Mouse (Mus musculus) bone marrow, adult 2 months (tissue): Measurements from ENCODE around the gene Cldn24. TPM values are rescaled to one million over a fixed set of nuclear protein-coding genes. Genes with fewer than 3 reads are reported as not detected.

Experiments
- H3K27ac ChIP-seq: fragments of 200-500 bp; 2 replicates; pipeline ENCODE4 v1.5.1; 2012; ENCODE audit warnings: low read depth, mild to moderate bottlenecking, control low read depth, inconsistent platforms, low read length; ENCODE audit not compliant: control insufficient read depth, poor library complexity, insufficient read depth
- H3K4me1 ChIP-seq: fragments of 200-500 bp; 2 replicates; pipeline ENCODE4 v1.6.1; 2011; ENCODE audit warnings: low read length; ENCODE audit not compliant: control insufficient read depth, insufficient read depth
- H3K4me3 ChIP-seq: fragments of 200-500 bp; replicated peaks from 2 replicates; pipeline ENCODE3; 2011; ENCODE audit warnings: mild to moderate bottlenecking, low read depth, low read length, control low read depth; ENCODE audit not compliant: control insufficient read depth
- CTCF ChIP-seq: fragments of 200-500 bp; IDR thresholded peaks from 2 replicates; pipeline ENCODE4 v1.5.1; 2011; ENCODE audit warnings: low read length, control low read depth; ENCODE audit not compliant: control insufficient read depth, insufficient read depth
- POLR2A ChIP-seq: fragments of 200-500 bp; IDR thresholded peaks from 2 replicates; pipeline ENCODE4 v1.6.1; 2011; ENCODE audit warnings: low read depth, mild to moderate bottlenecking, control low read depth, low read length, borderline replicate concordance; ENCODE audit not compliant: control insufficient read depth
- WGBS: fragments of 180-500 bp; shearing (Covaris S2); methylation state at CpG from one replicate; pipeline ENCODE4 v1.1.7; 2018; 5-methylcytosine and 5-hydroxymethylcytosine counted together
- polyA plus RNA-seq: library from polyadenylated mRNA; stranded (reverse); fragments of >200 nt; gene quantifications from 2 replicates; pipeline ENCODE4 v1.2.4, GENCODE M21; 2011; ENCODE audit warnings: low replicate concordance; ENCODE audit not compliant: missing spikeins, insufficient read depth, insufficient read length

Gene Cldn24
- polyA plus RNA-seq, 1 experiment, result not detected

DNA sequence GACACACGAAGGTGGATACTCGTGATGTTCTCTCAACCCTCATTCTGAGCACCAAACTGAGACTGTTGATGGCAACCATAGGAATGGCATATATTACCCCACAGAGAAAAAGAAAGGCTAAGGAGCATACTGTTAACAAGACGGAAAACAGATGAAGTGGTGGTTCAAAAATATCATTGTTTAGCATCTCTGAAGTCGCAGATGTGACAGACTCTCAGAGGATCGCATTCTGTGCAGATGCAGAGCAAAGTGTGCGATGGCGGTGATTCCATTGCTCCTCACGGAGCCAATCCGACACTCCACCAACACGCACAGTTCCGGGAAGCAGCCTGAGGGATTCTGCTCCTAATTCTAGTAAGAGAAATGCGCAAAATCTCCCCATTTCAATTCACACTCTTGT lies 37.3 kb downstream of the Cldn24 start:
- TF ChIP-seq CTCF (no peak), POLR2A (no peak)
- 90% methylated on average over 12 of the region's 12 CpGs for WGBS
- no peaks in the 10 kb centered on the region for H3K4me1 ChIP-seq
- no peak overlapping the region for H3K27ac ChIP-seq
- H3K4me3 ChIP-seq, result no peak overlapping the region

DNA sequence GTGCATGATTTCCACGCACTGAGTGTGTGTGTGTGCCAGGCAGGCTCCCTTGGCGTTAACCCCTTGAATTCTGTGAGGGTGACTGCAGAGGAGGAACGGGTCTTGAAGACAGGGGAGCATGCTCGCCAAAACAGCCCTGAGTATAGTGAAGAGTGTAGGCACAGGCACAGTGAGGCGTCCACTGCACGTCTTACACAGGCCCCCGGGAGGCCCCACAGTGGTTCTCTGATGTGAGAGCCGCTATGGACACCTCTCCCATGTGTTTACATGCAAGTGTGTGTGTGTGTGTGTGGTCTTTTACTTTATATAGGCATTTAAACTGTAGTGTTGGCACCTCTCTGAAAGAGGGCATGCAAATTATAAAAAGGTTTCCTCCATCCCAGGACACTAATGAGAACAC lies 44.6 kb downstream of the Cldn24 start:
- Histone ChIP-seq H3K4me1 (no peaks in the 10 kb centered on the region), H3K27ac (no peak overlapping the region), H3K4me3 (no peak overlapping the region)
- 82% methylated on average over 8 of the region's 8 CpGs for WGBS
- TF ChIP-seq POLR2A (no peak), CTCF (no peak)

DNA sequence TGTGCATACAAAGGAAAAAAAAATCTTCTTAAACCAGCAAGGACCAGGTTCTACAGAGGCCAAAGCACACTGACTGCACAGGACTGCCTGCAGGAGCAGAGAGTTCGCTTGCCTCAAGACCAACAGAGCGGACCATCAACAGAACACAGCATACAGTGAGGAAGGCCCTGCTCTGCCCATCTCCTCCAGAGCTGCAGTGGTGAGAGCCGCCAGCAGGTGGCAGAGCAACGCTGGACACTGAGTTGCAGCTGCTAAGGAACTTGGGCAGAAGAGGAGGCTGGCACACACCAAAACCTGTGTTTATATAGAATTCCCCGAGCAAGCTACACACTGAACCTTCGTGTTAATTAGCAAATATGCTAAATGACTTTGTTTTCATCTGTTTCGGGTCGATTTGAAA lies 45.1 kb downstream of the Cldn24 start:
- WGBS, result 30% methylated on average over 8 of the region's 8 CpGs
- Histone ChIP-seq H3K4me3 (no peak overlapping the region), H3K27ac (no peak overlapping the region), H3K4me1 (no peaks in the 10 kb centered on the region)
- TF ChIP-seq POLR2A (0 out of 2 replicates have a peak, but pooled peaks have one; percentile 24), CTCF (peak; percentile 97)

Other genes starting within 250 kb of the Cldn24 start
- 31.1 and 31.8 TPM in 2 replicates for gene Ing2, start 146.6 kb upstream of the Cldn24 start, polyA plus RNA-seq
- gene Cdkn2aip, start 108.2 kb upstream of the Cldn24 start, polyA plus RNA-seq, result 4.0 and 4.8 TPM in 2 replicates
- gene Cldn22, start 2.3 kb downstream of the Cldn24 start, polyA plus RNA-seq, result not detected in 2 replicates
- gene Wwc2, start 168.8 kb downstream of the Cldn24 start, polyA plus RNA-seq, result 0.97 and 2.3 TPM in 2 replicates